Mouse (Mus musculus) spleen, postnatal 36 days (tissue): ENCODE data around the gene Tmem106c.
A peak's percentile ranks its signal among the peaks of the same experiment; 100 is the strongest.

ENCODE experiments used
- DNase-seq, 2 experiments: peaks; one replicate each; pipeline ENCODE4 v3.0.0; 2022; ENCODE audit warnings: low spot score in 2 of 2, mixed read lengths in 1 of 2

The Tmem106c gene

DNA sequence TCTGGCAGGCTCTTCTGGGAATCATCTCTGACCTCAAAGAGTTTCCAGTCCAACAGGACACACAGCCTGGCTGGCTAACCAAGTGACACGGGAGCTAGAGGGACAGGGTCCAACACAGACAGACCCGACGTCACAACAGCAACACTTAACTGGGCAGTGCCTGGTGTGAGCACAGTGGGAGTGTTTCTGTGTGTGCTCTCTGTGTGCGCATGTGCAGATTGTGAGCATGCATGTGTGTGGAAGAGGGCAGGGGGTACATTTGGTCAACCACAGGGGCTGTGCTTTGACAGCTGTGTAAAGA is 11.2 kb upstream of the Tmem106c start:
- DNase-seq: no peak

DNA sequence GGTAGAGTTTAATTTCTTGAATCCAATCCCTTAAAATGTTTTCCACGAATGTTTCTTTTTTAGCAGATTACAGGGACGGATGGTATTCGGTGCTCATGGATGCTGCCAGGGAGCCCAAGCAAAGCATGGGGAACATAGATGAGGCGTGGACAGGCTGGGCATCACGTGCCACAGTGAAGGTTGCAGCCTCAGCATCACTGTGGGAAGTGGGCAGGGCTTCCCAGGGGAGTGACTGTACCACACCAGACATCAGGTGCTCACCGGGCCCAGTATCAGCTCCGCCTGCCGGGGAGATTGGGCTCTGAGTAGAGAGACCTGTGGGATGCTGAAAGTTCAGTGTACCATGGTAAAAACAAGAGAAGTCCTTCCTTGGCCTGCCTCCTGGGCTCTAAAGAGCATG is 9.3 kb upstream of the Tmem106c start:
- DNase-seq: no peak

DNA sequence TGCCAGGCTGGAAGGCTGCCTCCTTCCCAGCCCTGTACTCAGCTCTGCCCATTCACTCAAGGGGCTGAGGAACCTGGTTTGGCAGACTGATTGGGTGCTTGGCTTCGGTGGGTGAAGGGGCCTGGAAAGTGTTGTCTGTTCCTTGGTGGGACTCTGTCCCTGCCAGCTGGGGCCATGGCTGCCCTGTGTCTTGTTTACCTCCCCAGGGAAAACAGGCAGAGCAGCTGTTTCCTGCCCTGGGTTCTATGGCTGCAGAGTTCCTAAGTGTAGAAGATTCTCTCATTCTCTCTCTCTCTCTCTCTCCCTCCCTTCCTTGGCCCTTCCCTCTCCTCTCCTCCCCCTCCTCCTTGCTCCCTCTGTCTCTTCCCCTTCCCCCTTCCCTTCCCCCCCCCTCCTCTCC is 8.7 kb upstream of the Tmem106c start:
- no peak for DNase-seq

DNA sequence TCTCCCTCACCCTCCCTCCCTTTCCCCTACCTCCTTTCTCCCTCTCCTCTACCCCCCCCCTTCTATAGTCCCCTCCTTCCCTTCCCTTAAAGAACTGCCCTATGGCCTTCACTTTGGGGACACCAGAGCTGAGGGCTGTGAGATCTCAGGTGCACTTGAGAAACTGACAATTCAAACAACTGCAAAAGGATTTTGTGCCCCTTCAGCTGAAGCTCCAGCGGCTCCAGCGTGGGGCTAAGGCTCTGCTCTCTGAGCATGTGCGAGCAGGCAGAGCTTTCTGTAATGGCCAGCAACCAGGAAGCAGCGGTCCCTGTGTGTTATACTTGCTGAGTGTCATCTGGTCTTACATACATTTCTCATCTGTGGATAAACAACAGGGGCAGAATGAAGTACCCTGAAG is 8.3 kb upstream of the Tmem106c start:
- DNase-seq: no peak

DNA sequence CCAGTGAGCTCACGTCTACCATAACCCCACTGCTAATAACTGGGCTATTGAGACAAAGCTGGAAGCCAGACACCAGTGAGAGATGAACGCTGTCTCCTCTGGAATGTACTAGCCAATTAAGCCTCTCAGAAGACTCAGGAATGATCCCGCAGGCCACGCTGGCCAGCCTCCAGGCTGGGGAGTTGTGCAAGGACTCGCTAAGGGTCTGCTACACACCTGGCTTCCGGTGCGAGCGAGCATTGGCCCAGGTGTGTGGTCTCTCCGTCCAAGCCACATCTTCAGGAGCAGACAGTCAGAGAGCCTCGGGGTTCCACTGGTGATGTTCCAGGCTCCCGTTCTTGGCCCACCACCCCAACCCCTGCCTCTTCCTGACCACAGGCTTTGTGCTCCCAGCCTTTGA is 7.6 kb upstream of the Tmem106c start:
- DNase-seq: no peak

DNA sequence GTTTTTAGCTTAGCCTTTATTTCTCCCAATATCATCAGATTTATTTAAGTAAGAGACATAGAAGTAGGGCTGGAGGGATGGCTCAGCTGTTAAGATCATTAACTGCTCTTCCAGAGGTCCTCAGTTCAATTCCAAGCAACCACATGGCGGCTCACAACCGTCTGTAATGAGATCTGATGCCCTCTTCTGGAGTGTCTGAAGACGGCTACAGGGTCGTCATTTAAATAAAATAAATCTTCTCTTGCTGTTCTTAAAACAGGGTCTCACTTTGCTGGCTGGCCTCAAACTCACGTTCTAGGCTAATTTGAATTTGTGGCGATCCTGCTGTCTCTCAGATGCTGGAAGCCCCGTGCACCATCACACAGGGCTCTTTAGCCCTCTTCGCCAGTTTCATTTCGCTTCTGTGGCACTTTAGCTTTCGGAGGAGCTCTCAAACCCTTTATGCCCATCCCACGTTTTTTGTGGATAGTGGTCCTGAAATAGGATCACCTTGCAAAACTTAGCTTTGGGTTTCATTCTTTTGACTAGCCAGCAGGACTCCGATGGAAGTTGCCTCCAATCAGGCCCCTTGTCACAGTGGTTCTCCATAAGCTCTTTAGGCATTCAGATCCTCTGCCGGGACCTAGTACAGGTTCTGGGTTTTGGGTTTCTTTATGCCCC is 541 bp upstream of the Tmem106c start:
- DNase-seq: peak in 1 of 2 experiments; percentile 22

DNA sequence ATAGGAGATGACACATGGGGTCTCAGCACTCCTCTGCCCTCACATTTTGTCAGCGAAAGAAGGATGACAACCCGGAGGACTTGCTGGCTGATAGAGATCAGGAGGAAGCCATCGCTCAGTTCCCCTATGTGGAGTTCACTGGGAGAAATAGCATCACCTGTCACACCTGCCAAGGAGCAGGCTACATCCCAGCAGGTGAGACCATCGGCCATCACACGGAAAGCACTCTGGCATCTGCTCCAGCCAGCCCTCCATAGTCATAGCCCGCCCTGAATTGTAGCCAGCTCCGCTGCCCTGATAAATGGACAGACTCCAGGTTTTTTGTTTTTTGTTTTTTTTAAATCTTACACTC is 812 bp downstream of the Tmem106c start:
- no peak for DNase-seq

DNA sequence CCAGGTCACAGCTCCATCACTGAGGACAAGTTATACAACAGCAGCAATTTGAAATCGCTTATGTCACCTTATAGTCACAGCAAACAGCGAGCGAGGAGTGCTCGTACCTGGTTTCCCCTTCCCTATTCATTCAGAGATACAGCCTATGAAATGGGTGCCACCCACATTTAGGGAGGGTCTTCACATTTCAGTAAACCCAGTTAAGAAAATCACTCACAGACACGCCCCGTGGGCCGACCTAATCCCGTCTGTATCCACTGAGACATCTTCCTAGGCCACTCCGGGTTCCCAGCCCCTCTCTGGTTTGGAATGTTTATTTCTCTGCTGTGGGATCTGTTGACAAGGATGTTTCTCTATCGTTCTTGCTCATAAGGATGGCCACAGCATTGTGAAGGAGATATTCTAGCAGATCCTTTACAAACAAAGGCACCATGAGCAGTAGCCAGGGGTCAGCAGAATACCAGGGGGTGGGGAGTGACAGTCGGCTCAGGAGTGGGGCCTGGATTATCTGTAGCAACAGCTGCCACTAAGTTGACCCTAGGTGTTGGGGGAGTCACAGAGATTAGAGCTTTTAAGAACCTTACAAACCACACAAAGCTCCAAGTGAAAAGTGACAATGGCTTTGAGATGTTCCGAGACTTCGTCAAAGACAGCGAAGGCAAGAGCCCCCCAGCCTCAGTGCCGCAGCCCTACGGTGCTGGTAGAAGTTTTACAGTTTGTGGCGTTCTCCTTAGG is 1.5 kb downstream of the Tmem106c start:
- no peak for DNase-seq

DNA sequence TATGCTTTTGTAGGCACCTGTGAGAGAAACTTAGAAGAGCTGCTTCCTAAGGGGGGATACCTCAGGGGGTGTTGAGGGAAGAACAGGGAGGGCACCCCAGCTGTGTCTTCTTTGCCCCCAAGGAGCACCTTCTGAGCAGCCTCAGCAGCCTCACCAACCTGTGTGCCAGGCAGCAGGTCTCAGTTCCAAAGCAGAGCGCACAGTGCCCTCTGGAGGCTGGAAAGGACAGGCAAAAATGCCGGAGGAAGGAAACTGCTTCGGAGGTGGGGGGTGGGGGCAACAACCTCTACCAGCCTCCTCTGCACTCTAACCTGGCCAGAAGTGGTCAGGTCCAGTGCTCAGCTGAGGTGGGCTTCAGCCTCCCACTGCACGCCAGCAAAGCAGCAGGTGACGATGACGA is 6.3 kb downstream of the Tmem106c start:
- DNase-seq: no peak

DNA sequence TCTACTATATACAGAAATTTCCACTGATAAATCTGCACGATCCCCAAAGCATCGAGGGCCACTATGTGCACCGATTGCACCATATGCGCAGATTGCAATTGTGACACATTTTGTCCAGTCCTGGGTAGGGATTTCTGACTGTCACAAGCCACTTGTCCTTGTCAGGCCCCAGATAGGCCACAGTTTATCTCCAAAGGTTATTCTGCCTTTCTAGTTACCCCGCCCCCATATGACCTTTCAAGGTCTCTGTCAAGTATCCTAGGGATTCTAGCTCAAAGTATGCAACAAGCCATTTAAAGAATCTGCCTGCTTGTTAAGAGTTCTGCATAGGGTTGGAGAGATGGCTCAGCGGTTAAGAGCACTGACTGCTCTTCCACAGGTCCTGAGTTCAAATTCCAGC is 8.6 kb downstream of the Tmem106c start:
- DNase-seq: no peak

DNA sequence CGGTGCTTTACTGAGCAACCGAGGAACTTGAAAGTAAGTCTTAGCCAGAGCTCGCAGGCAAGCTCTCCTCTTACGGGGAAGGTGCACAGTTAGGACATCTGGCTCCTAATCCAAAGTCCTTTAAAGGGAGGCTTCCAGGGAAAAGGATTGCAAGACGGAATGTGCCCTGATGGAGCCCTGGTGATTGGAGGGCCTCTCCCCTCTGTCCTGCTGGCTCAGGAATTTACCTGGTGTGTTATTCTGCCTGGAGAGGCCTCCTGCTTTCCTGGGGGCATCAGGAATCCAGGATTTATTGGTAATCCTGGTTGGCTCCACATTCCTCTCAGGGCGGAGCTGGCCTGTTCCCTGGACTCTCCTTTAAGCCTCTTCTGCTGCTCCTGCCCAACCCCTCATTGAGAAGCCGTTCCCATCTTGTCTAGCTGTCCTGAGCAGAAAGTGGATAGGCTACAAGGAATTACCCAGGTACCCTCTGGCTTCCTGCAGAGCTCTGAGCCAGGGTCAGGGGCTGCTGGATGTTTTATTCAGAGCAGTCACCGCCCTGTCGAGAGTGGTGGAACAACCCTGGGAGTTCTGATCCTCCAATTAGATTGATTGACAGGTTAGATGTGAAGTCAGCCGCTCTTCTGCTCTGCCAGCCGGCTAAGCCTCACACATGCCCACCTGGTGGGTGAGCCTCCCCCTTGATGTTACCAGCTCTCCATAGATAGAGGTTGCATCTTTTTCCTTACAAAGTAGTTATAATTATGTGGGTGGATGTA is 9.4 kb downstream of the Tmem106c start:
- DNase-seq: no peak

DNA sequence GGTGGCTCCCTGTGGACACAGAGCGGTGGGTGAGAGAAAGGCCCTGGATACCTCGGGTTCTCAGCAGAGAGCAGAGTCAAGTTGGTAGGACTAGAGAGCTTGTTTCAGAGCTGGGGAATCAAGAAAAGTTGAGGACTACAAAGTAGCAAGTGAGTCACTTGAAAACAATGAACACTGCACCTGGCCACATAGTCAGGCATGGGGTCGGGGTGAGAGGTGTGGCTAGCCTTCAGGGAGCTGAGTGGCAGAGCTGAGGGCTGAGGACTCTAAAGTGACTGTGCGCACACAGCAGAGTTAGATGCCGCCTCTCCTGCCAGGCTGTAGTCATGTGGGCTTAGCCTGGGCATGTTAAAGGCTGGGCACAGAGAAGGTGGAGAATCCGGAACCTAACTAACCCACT is 17.6 kb downstream of the Tmem106c start:
- DNase-seq: no peak

DNA sequence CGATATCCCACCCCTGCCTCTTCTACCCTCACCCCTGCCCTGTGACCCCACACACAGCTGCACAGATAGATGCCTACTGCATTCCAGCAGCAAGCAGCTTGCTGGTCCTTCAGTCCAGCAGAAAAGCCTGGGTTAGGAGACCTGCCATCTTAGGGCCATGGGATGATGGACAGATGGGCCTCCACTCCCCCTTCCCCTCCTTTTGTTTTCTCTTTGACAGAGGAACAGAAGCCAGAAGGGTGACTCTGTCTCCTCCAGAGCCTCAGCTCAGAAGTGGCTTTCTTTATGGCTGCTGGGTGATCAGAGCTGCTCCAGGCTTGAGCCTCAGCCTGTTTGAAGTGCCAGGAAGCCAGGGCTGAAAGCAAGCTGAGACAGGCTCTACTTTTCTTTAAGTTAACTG is 25.5 kb downstream of the Tmem106c start:
- DNase-seq: no peak

DNA sequence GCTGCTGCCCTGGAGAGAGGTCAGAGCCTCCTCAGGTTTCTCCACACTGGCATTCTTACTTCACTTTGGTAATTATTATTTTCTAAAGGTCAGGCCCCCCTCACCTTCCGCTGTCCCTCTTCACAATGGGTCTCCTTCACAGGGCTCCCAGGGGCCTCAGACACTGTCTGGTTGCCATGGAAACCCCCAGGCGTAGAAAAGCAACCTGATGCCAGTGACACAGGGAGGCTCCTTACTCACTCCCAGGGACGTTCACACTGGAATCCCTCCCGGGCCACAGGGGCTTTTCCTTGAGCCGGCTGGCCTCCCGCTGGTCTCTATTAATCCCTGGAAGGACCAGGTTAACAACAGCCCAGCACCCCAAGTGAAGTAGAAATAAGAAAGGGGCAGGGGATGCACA is 26.1 kb downstream of the Tmem106c start:
- no peak for DNase-seq

DNA sequence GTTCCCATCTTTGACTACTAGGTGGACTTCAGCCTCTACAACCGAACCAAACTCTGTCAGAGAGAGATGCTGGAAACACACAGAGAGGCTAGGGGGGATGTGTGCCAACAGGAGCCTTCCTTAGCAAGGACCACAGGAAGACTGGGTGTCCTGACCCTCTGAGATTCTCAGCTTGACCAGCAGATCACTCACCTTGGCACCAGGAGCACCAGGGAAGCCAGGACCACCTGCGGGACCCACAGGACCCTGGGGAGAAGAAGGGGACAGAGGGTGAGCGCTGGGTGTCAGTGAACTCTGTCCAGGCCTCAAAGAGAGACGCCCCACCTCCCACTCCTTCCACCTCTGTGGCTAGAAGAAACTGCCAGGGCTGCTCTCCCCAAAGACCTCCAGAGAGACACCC is 26.7 kb downstream of the Tmem106c start:
- DNase-seq: no peak

DNA sequence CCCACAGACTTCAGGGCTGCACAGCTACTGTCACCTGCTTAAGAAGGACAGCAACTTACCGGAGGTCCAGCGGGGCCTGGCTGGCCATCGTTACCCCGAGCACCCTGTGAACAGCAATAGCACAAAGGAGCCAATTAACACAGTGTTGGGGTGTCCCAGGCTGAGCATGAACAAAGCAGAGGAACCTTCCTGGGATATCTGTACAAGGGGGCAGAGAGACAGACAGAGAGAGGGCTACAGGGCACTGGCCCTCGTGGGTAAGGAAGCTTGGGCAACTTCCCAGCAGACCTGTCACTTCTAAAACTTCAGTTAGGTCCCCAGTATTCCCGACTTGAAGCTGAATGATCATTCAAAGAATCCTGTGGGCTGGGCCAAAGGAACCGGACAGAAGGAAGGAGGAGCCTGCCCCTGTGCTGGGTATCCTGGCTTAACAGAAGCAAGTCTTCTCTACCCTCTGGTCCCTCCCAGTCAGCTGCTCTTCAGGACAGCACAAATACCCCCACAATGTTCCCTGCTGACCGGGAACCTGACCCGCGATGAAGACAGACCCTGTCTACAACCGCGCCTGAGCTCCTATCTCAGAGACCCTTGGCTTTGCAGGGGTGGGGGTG is 27.4 kb downstream of the Tmem106c start:
- DNase-seq: no peak

DNA sequence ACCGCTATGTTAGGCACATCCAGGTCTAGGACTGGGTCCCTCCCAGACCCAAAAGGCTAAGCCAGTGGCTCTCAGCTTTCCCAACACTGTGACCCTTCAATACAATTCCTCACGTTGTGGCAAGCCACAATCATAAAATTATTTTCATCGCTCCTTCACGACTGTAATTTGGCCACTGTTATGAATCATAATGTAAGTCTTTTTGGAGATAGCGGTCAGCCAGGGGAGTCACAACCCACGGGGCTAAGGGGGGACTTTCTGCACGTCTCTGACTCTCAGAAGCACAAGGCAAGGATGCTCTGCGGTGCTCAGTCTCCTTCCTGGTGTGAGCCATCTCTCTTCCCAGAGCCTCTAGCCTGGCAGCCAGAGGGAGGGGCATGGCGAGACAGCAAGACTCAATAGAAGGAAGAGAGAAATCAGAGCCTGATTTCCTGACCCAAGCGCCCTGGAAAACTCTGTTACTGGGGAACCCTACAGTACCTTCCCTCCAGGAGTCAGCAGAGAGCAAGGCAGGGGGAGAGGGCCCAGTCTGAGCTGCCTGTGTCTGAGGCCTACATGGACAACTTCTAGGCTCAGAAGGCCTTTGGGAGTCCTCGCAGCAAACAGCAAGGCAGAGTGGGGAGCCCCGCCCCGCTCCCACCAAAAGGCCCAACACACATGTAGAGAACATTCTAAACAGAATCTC is 28.2 kb downstream of the Tmem106c start:
- no peak for DNase-seq

DNA sequence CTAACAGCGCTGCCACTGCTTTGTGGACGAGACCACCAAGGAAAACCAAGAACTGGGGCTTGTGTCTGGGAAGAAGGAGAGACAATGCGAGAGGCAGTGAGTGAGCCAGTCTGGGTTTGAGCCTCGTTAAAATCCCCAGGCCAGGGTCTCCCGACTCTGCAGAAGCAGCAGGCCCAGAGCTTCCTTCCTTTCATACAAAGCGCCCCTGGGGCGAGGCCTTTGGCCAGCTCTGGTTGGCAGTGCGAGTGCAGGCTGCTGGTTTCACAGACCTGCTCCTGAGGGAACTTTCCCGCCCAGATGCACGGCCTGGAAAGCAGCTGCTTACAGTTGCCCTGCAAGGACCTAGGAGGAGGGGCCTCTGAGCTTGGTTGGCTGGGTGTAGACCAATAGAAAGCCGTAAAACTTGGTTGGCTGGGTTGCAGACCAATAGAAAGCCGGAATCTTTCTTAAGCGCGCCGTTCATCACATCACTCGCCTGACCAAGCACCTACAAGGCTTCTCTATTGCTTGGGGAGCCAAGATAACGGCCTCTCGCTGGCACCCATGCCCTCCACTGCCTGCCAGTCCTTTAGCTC is 28.8 kb downstream of the Tmem106c start:
- peak; percentile 62 to 67 for DNase-seq

DNA sequence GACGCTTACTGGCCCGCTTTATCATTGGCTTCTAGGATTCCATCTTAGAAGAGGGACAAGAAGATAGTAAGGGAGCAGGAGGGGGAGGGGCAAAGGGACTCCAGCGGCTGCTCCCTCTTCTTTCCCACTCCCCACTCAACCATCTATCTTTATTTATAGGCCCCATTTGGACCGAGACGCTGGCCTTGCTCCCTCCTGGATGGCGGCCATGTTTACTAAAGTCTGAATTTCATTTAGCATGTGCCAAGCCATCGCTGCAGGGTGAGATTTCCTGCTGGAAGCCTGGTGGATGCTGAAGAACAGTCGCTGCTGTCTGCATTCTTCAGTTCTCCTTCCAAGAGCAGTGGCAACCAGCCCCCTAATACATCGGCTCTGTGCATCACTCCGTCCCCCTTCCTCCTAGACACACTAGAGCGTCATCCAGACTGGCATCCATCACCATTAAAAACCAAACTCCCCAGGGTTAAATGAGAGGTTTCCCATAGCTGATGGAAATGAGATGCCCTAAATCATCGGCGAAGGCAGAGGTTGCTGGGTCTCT is 32.8 kb downstream of the Tmem106c start:
- no peak for DNase-seq

DNA sequence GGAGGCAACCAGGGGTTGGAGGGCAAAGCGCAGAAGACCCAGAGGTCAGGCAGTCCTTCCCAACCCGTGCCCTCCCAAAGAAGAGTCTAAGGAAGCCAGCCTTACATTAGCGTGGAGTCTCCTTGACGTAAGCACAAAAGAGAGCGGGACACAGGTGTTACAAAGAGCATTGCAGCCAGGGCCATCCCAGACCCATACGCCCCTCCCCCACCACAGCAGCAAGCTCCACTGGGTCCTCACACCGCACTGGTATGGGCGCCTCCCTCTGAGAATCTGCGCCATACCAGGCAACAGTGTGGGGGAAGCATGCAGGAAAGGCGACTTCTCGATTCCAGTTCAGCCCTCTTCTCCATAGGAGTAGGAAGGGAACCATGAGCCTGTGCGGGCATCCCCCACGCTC is 35.5 kb downstream of the Tmem106c start:
- DNase-seq: no peak

DNA sequence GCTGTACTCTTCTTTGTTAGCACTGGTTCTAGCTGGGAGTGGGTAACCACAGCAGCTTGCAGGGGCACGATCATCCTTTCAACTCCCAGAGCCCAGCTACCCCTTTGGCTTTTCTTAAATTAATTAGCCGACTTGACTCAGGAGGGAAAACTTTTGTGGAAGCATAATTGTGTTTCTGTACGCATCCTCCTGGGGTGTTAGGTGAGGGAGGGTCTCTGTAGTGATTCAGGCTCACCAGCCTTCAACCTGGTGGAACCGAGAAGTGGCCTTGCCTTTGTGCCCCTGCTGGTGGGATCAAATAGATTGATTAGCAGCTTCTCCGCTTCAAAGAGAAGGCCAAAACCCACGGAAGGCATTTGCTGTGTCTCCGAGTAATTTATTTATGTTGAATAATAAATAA is 36.0 kb downstream of the Tmem106c start:
- DNase-seq: no peak
